ENCODE assay signal across 7 mouse cellular contexts in the genomic region with DNA sequence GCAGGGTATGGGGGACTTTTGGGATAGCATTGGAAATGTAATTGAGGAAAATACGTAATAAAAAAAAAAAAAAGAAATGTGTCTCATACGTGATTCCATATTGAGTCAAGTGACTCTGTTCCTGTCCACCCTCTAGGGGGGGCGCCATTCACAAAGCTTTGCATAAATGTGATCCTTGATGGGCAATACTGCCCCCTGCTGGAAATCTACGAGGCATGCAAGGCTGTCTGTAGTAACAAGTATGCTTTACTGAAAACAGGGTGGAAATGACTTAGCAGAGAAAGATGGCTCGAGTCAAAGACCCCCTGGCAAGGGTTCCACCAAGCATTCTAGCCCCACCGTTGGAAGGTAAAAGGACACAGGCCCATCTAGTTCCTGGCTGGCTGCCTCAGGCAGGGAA.
DNase-seq lines count a peak whose midpoint lies in the region; ATAC-seq and TF ChIP-seq lines count a peak whose summit lies in the region.

No protein-coding gene starts in this region.

- TF ChIP-seq POLR2A in limb, embryonic 14.5 days (IDR thresholded peaks at IDR 0.05; ENCODE audit: borderline replicate concordance, extremely low read depth, insufficient read depth, insufficient read length): no peak
- no peak for TF ChIP-seq POLR2A in thymus, adult 2 months (IDR thresholded peaks at IDR 0.05; ENCODE audit: control insufficient read depth, extremely low read depth, insufficient read depth, low read length, poor library complexity)

- WGBS in limb, embryonic 14.5 days: 47% methylated on average over 6 of the region's 6 CpGs
- 54% methylated on average over 6 of the region's 6 CpGs for WGBS in limb, embryonic 10.5 days
- 41% methylated on average over 6 of the region's 6 CpGs for WGBS in thymus, adult 2 months

- no peak overlapping the region for H3K4me3 ChIP-seq in limb, embryonic 14.5 days (replicated peaks; ENCODE audit: low read length)
- H3K4me3 ChIP-seq in limb, embryonic 10.5 days: no peak overlapping the region
- no peak overlapping the region for H3K4me3 ChIP-seq in thymus, adult 2 months (ENCODE audit: control insufficient read depth, insufficient read depth, low read length)

- no peaks in the 10 kb centered on the region for H3K4me1 ChIP-seq in limb, embryonic 14.5 days (ENCODE audit: control insufficient read depth, insufficient read depth, low read length)
- no peaks in the 10 kb centered on the region for H3K4me1 ChIP-seq in limb, embryonic 10.5 days
- no peaks in the 10 kb centered on the region for H3K4me1 ChIP-seq in thymus, adult 2 months (replicated peaks; ENCODE audit: control insufficient read depth, insufficient read depth, low read length)

- no peak for ATAC-seq in limb, embryonic 14.5 days (ENCODE audit: low FRiP score, low read depth)
- peak; percentile 78 for ATAC-seq in granulocyte monocyte progenitor cell, adult 5-6 weeks (replicated peaks; ENCODE audit: poor library complexity, severe bottlenecking)

- no peaks in the 10 kb centered on the region for H3K36me3 ChIP-seq in limb, embryonic 14.5 days (ENCODE audit: control insufficient read depth, insufficient read depth, low read length)
- H3K36me3 ChIP-seq in limb, embryonic 10.5 days: no peaks in the 10 kb centered on the region
- H3K36me3 ChIP-seq in thymus, adult 2 months (ENCODE audit: control insufficient read depth, insufficient read depth, low read length): no peaks in the 10 kb centered on the region

- no peak overlapping the region for H3K9ac ChIP-seq in limb, embryonic 14.5 days (ENCODE audit: low read depth, low read length, severe bottlenecking)

- no peak overlapping the region for H3K4me2 ChIP-seq in limb, embryonic 14.5 days (replicated peaks; ENCODE audit: low read depth, low read length, severe bottlenecking)

- H3K9me3 ChIP-seq in limb, embryonic 14.5 days (ENCODE audit: control insufficient read depth, low read length): no peaks in the 10 kb centered on the region
- no peaks in the 10 kb centered on the region for H3K9me3 ChIP-seq in limb, embryonic 10.5 days (replicated peaks)

- DNase-seq in limb, embryonic 14.5 days (ENCODE audit: low spot score): peak; percentile 19
- no peak for DNase-seq in limb, embryonic 10.5 days (ENCODE audit: low spot score)
- DNase-seq in adipocyte (ENCODE audit: low spot score): peak; percentile 19
- DNase-seq in thymus, adult 2 months: peak; percentile 42
- DNase-seq in left cerebral cortex, adult 11 months (ENCODE audit: low spot score): no peak
- no peak for DNase-seq in urinary bladder, postnatal 14 days (ENCODE audit: low spot score)

- no peak overlapping the region for H3K27ac ChIP-seq in limb, embryonic 14.5 days (replicated peaks; ENCODE audit: low read depth, low read length)
- H3K27ac ChIP-seq in limb, embryonic 10.5 days: no peak overlapping the region
- H3K27ac ChIP-seq in thymus, adult 2 months (ENCODE audit: control insufficient read depth, insufficient read depth, low read length): no peak overlapping the region

- H3K27me3 ChIP-seq in limb, embryonic 14.5 days (ENCODE audit: control insufficient read depth, insufficient read depth, low read length): no peaks in the 10 kb centered on the region
- no peaks in the 10 kb centered on the region for H3K27me3 ChIP-seq in limb, embryonic 10.5 days (ENCODE audit: low read depth, poor library complexity, severe bottlenecking)
- no peaks in the 10 kb centered on the region for H3K27me3 ChIP-seq in thymus, adult 2 months (ENCODE audit: control insufficient read depth, insufficient read depth, low read length)

- no peak for TF ChIP-seq CTCF in thymus, adult 2 months (IDR thresholded peaks at IDR 0.05; ENCODE audit: borderline replicate concordance, control insufficient read depth, extremely low read depth, insufficient read depth, low read length, poor library complexity)

Comparison
In these comparisons a context has a peak if more than half of its experiments do, and no peak if none do; other contexts are left out.
1. DNase-seq: peak in limb, embryonic 14.5 days (single experiment), adipocyte (single experiment) and thymus, adult 2 months (single experiment); none in limb, embryonic 10.5 days (single experiment), left cerebral cortex, adult 11 months (single experiment) and urinary bladder, postnatal 14 days (single experiment).